Mouse (Mus musculus) kidney, postnatal 25 days (tissue): Measurements from ENCODE around the gene Rbfox2.

Experiments used
- DNase-seq, 2 experiments: peaks; one replicate each; pipeline ENCODE4 v3.0.0; 2021; ENCODE audit warnings: mixed read lengths in 2 of 2

Rbfox2 gene

GRCm38 (mm10) chr15:77329681-77330180, 22.9 kb upstream of the Rbfox2 start:
- no peak for DNase-seq

- DNase-seq: no peak
These were observed 19.6 kb upstream of the Rbfox2 start for GRCm38 (mm10) chr15:77326361-77326760.

- no peak for DNase-seq
These were observed 17.6 kb upstream of the Rbfox2 start for GRCm38 (mm10) chr15:77324426-77324825.

- no peak for DNase-seq
These were observed 16.4 kb upstream of the Rbfox2 start for GRCm38 (mm10) chr15:77323226-77323625.

- DNase-seq: no peak
These were observed 6.9 kb upstream of the Rbfox2 start for GRCm38 (mm10) chr15:77313701-77314100.

- no peak for DNase-seq
These were observed 6.0 kb upstream of the Rbfox2 start for GRCm38 (mm10) chr15:77312796-77313195.

GRCm38 (mm10) chr15:77307767-77308495, 1.1 kb upstream of the Rbfox2 start:
- DNase-seq: no peak

GRCm38 (mm10) chr15:77305852-77306546, 805 bp downstream of the Rbfox2 start:
- peak; percentile 40 to 57 for DNase-seq

GRCm38 (mm10) chr15:77304960-77305359, 1.8 kb downstream of the Rbfox2 start:
- no peak for DNase-seq

- no peak for DNase-seq
These were observed 5.7 kb downstream of the Rbfox2 start for GRCm38 (mm10) chr15:77301122-77301521.

GRCm38 (mm10) chr15:77298564-77298963, 8.2 kb downstream of the Rbfox2 start:
- DNase-seq: no peak

- DNase-seq: no peak
These were observed 10.2 kb downstream of the Rbfox2 start for GRCm38 (mm10) chr15:77296635-77297034.

- DNase-seq: no peak
These were observed 13.3 kb downstream of the Rbfox2 start for GRCm38 (mm10) chr15:77293493-77293892.

GRCm38 (mm10) chr15:77292381-77292780, 14.4 kb downstream of the Rbfox2 start:
- DNase-seq: no peak

- DNase-seq: no peak
These were observed 15.3 kb downstream of the Rbfox2 start for GRCm38 (mm10) chr15:77291471-77291870.

GRCm38 (mm10) chr15:77290352-77290751, 16.5 kb downstream of the Rbfox2 start:
- no peak for DNase-seq

GRCm38 (mm10) chr15:77280130-77280529, 26.7 kb downstream of the Rbfox2 start:
- no peak for DNase-seq

- peak in 1 of 2 experiments; percentile 17 for DNase-seq
These were observed 28.0 kb downstream of the Rbfox2 start for GRCm38 (mm10) chr15:77278825-77279224.

GRCm38 (mm10) chr15:77276838-77277725, 29.7 kb downstream of the Rbfox2 start:
- peak in 1 of 2 experiments; percentile 42 for DNase-seq

GRCm38 (mm10) chr15:77276300-77276699, 30.5 kb downstream of the Rbfox2 start:
- DNase-seq: no peak

- DNase-seq: no peak
These were observed 31.2 kb downstream of the Rbfox2 start for GRCm38 (mm10) chr15:77275572-77275971.

- no peak for DNase-seq
These were observed 32.9 kb downstream of the Rbfox2 start for GRCm38 (mm10) chr15:77273947-77274346.

- no peak for DNase-seq
These were observed 35.5 kb downstream of the Rbfox2 start for GRCm38 (mm10) chr15:77271285-77271684.
